Mouse (Mus musculus) yolk sac, embryonic 10.5 days (tissue): ENCODE data around the gene Chmp2a.

Source experiments
- DNase-seq: peaks from one replicate; pipeline ENCODE4 v3.0.0-alpha.2; 2017; ENCODE audit warnings: low spot score

The Chmp2a gene

DNA sequence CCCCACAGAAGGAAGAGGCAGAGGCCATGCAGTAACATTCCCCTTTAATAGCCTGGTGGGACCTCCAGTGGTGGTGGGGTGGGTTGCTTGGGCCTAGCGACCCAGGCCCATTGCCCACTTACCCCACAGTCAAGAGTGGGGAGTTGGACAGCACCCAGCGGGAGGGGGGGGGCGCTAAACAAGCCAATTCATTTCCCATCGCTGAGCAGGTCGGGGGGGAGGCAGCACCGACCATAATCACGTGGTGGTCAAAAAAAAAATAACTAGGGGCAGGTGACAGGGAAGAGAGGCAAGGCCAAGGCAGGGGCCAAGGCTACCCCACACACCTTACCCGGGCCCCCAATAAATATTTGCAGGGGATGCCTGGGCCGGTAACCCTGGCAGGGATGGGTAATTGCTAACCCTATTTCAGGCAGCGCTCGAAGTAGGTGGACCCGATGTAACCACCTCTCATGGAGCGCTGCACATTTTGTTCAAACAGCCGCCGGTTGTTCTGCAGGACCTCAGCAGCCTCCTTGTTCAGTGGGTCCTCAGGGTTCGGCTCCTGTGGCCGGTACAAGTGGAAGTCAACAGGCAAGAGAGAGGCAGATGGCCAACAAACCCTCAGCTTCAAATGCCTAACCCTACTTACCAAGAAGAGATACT, 726 bp upstream of the Chmp2a start:
- DNase-seq, result no peak

DNA sequence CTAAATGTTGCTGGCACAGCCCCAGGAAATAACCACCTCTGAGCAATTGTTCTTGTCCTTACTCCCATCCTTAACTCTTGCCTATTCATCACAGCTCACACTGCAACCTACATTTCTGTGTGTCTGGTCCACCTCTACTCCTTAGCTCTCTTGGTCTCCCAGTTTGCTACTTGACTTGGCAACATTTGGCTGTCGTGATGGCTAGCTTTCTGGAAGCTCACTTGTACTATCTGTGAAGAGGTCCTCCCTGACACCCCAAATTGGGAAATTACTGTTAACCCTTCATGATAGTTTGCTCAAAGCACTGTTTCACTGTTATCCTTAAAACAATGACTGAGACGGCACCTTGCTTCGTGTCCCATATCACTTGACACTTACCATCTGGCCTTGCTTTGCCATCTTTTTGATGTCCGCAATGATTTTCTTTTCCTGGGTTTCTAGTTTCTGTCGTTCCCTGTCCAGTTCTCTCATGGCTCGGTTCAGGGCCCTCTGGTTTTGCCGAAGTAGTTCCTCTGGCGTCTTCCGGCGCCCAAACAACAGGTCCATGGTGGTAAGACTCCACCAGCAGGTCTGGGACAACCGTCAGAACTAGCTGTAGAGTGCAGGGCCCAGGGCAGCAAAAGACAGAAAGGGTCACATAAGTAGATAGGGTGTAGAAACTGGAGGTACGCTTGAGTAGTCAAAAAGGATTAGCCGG, 1.0 kb downstream of the Chmp2a start:
- DNase-seq, result no peak

DNA sequence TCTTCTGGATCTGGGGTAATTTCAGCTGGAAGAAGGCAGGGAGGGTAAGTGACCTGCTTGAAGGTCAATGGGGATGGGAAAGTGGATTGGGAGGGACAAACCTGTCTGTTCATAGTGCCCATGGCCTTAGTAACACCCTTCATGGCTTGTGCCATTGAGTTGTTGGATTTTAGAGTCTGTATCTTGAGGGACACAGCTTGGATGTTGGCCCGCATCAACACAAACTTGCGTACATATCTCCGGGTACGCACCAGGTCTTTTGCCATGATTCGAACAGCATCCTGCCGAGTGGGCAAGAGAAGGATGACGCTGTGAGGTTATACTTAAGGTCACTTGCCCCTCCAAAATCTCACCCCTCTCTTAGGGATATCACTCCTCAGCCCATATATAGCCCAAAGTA, 2.1 kb downstream of the Chmp2a start:
- no peak for DNase-seq

DNA sequence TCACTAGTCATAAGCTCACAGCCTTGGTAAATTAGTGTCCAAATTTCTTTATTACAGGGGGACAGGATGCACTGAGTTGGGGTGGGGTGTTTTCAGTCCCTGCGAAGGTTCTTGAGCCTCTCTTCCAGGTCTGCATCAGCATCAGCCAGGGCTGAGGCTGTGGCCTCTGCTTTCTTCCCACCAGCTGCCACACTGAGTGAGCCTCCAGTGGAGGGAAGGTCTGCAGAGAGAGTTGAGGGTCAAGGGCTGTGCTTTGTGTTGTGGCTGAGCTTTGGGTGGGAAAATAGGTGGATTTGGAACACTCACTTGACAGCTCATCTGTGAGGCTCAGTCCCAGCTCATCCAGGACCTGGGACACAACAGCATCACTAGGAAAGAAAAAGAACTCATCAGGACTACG, 2.6 kb downstream of the Chmp2a start:
- DNase-seq, result no peak

DNA sequence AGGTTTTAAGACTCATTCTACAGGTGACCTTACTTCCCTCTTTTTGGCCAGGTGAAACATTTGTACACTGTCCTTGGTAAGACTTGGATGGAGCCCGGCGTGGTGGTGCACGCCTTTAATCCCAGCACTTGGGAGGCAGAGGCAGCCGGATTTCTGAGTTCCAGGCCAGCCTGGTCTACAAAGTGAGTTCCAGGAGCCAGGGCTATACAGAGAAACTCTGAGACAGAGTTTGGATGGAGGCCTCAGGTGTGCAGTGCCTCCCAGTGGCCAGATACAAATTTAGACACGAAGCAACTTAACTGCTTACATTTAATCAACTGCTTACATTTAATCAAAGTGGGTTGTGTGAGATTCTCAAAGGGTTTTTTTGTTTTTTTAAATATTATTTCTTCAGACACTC, 3.5 kb downstream of the Chmp2a start:
- DNase-seq, result no peak

DNA sequence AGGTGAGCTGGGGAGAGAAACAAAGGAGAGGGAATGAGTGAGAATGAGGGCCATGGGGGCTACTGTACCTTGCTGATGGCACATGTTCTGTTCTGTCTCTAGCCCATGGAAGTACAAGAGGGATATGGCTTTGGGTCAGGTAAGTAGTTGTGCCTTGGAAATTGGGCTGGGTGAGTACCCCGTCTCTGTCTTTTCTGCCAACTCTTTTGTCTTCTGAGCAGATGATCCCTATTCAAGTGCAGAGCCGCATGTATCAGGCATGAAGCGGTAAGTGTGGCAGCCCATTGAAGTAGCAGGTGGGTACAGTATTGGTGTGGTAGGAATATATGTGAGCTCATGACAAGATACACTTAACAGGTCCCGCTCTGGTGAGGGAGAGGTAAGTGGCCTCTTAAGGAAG, 5.6 kb downstream of the Chmp2a start:
- no peak for DNase-seq

DNA sequence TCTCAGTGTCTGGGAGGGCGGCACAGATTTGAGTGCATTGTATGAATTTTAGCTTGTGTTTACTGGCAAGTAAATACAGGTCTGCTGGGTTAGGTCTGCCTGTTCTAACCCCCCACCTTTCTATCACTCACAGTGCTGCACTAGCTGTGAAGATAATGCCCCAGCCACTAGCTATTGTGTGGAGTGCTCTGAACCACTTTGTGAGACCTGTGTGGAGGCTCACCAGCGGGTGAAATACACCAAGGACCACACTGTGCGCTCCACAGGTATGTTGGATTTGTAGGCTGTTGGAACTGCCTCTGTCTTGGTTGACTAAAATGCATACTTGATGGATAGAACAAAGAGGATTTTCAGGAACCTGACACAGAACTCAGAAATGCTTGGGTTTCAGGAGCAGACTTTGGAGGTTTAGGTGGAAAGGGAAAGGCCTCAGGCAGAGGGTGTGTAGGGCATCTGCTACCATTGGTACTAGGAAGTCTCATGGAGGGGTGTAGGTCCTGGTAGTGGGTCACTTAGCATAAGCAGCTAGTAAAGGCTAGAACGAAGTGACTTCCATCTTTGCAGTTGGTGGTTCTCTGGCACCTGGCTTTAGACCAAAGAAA, 9.0 kb downstream of the Chmp2a start:
- DNase-seq, result peak; percentile 1

DNA sequence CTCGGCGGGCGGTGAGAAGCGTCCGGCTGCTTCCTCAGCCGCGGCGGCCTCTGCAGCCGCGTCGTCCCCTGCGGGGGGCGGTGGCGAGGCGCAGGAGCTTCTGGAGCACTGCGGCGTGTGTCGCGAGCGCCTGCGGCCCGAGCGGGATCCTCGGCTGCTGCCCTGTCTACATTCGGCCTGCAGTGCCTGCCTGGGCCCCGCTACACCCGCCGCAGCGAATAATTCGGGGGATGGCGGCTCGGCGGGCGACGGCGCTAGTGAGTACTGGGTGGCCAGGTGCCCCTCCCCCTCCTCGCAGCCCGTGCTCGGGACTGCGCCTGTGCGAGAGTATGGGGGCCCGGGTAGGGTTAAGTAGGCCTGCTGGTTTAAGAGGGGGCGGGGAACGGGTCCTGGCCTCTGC, 9.8 kb downstream of the Chmp2a start:
- peak; percentile 83 for DNase-seq

DNA sequence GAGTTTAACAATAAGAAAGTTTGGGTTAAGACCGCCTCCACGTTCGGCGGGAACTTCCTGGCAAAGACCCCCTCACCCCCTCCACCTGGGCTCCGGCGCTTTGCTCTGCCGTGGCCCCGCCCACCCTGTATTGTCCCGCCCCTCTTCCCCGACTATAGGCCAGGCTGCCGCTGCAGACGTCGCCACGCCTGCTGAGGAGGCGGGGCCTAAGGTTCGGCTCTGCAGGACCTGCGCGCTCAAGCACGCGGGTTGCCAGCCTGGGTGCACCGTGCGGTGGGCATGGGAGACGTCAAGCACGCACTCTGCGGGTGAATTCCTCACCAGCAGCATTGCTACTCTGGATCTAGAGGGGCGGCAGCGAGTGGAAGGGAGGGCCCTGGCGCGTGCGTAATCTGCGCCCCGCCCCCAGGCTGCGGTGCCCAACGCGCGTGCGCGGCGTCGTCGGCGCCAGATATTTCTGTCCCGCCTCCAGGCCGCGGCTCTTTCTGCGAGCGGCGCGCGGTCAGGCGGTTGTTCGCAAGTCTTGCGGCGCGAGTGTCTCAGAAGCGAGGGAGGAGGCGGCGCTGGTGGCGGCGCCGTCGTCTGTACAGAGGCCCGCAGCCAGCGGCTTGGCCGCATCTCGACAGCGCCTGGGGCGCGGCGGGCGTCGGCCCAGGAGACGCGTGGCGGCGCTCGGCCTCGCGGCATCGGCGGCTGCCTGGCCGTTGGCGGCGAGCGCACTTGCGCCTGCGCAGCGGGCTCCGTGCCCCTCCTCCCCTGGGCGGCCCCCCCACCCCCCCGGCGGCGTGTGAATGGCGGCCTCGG, 10.5 kb downstream of the Chmp2a start:
- peak; percentile 96 for DNase-seq

DNA sequence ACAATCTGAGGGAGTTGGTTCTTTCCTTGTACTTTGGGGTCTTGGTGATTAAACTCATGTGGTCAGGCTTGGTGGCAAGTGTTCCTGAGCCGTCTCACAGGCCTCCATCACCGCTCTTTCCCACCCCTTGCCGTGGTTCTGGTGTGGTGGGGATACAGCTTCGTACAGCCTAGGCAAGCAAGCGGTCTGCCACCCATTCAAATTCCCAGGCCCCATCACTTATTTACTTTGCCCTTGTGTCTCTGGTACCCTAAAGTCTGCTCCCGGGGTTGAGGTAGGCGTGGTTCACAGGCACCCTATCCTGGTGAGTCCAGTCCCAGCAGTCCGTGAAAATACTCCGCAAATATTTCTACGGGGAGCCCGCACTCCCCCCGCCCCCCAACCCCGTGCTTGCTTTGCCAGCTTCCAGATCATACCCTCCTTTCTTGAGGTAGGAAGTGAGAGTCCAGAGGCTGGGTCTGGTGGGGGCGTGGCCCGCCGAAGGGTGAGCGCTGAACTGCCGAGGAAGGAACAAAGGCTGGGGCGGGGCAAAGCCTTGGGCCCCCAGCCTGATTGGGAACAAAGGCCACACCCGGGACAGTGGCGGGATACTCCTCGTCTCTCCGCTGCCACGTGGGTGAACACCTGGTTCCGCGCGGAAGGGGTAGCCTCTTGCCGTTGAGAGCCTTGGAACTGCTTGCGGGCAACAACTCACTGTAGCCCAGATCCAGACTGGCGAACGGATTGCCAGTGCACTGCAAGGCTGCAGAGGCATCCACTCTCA, 11.7 kb downstream of the Chmp2a start:
- DNase-seq, result peak; percentile 86

DNA sequence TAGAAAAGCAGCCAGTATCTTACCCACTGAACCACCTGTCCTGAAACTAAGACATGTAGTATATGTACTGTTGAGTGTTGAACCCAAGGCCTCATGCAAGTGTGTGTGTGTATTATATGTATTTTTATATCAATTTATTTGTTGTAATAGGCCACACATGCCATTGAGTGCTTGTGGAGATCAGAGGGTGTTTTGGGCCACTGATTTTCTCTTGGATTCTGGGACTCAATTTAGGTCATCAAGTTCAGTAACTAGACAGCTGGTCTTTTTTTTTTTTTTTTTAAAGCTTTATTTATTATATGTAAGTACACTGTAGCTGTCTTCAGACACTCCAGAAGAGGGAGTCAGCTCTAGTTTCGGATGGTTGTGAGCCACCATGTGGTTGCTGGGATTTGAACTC, 19.4 kb downstream of the Chmp2a start:
- no peak for DNase-seq

DNA sequence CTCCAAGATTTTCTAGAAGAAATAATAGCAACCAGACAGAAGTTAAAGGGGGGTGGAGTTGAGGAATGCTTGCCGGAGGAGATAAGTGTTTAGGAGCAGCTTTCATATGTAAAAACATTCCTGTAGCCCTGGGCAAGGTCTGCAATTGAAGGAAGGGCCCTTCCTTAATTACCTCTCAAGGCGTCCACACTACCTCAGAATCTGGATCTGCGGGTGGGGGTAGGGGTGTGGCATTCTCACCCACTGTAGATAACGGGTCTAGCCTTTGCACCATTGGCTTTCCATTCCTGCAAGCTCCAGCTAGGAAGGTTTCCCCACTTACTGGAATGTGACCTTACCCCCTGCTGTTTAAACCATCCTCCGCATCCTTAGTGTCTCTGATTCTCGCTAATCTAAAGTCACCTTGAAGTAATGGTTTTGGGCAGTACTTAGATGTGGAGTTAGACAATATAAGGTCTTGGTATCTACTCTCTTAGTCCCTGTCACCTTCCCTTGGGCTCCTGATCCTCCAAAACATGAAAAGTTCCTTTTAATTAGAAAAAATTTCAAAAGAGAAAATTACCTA, 20.2 kb downstream of the Chmp2a start:
- DNase-seq, result no peak

DNA sequence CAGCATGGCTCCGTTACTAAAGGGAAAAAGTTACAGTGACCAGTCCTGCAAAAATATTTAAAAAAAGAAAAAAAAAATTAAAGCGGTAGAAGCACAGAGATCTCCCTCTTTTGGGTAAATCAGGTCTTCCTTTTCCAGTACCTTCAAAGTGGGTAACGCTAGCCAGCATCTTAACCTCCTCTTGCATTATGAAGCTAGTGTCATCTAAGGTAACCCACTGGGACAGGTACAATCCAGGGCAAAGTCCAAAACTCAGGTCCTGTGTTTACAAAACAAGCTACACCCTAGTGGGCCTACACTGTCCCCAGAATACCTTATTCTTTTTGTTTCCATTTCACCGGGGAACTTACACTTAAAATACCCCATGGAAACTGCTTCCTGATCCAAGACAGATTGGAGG, 20.9 kb downstream of the Chmp2a start:
- DNase-seq, result no peak

DNA sequence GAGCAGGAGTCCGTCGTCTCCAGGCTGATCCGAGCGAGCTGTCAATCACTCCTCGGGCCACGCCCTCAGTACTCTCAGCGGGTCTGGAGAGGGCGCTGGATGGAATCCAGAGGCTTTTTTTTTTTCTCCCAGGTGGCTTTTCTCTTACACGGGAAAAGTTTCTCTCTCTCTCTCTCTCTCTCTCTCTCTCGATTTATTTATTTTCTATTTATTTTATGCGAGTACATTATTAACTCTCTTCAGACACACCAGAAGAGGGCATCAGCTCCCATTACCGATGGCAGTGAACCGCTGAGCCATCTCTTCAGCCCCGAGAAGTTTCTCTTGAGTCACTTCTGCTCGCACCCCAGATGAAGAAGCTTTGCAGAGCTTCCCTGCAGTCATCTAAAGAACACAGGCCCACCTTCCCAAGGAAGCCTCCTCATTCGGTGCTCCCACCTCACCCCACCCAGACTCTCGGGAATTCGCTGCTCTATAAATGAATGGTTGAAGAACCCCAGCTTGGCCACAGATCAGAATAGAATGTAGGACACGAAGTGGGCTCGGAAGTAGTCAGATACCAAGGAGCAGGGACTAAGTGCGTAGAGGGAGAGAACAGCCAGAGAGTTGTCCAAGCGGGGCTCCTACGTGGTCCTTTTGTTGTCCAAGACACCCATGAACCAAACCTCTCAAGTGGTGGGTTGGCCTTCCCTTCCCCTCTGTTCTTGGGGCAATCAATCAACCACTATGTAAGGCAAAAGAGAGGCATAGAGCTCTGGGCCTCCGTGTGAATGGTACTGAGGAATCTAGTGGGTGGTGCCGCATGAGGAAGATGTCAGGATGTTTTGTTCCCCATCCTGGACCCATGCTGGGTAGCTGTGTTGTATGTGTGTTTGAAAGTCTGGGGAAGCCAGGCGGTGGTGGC, 24.4 kb downstream of the Chmp2a start, which contains the start of gene Zbtb45:
Gene Zbtb45 (minus strand): TSS at position 30 of the 904 bp plus-strand sequence.
- peak; percentile 31 for DNase-seq

DNA sequence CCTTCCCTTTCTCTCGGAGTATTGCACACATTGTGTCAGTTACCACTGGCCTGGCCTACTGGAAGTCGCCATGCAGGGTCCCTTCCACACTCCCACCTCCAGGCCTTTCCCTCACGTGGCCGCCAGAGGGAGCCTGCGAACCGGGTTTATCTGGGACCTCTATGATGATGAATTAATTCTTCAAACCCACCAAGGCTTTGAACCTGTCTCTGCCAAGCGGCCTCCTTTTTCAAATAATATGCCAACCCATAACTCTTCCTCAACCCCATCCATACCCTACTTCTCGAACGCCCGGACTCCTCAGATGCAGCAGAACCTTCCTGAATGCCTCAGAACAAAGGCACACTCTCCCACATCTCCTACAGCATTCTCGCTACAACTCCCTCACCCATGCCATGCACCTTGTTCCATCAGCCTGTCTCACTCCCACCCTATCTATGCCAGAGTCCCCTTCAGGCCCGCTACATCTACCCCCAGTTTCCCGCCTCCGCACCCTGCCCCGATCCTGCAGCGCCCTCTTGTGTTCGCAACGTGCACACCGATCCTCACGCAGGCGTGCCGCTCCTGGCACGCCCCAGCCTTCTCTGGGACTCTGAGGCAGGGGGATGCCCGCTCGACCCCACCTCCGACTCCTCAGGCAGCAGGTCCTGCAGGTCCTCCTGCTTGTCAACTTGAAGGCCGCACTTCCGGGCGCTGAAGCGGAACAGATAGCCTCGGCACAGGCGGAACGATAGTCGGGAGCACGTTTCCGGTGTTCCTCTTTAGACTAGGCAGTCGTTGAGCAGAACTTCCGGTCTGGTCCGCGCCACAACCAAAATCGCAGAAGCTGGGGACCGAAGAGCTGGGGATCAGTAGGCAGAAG, 25.2 kb downstream of the Chmp2a start:
- DNase-seq, result peak; percentile 96

DNA sequence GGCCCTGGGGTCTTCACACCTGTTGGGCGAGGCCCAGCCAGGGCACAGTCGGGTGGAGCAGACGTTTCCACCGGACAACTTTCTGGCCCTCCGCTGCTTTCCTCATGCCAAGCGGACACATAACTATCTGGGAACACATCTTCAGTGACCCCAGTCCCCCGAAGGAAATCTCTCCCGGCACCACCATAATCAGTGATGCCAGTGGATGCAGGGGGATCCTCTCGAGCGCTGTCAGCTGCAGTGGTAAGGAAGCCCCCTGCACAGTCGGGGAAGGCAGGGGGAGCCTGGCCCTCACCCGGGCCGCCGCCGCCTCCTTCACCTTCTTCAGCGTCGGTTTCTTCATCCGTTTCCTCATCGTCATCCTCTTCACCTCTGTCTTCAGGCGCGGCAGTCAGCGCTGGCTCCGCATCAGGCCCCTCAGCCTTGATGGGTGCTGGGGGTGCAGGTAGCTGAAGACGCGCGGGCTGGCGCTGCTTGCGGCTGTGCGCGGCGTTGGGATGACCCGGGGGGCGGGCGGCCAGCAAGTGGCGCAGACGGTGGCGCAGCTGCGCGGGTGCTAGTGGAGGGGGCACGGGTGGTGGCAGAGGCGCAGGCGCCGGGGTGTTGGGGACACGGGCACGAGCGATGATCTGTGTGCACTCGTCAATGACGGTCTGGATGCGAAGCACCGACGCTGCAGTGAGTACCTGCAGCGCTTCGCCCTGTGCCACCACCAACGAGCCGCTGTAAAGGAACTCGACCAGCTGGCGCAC, 27.1 kb downstream of the Chmp2a start:
- DNase-seq, result no peak

DNA sequence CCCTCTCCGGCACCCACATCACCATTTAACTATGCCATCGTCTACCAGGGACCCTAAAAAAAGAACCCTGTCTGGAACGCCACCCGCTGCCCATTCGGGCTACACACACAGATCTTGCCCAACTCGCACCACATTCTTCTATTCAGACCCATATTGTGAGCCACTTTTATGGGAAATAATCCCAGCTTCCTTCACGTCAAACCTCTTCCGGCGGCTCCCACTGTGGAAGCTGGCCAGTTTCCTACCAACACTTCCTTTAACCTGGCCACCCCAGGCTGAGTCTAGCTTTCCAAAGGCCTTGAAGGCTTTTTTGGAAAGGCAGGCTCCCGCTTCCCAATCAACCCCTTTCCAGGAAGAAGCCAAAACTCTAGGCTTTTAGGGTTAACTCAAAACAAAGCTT, 28.1 kb downstream of the Chmp2a start:
- DNase-seq, result no peak

DNA sequence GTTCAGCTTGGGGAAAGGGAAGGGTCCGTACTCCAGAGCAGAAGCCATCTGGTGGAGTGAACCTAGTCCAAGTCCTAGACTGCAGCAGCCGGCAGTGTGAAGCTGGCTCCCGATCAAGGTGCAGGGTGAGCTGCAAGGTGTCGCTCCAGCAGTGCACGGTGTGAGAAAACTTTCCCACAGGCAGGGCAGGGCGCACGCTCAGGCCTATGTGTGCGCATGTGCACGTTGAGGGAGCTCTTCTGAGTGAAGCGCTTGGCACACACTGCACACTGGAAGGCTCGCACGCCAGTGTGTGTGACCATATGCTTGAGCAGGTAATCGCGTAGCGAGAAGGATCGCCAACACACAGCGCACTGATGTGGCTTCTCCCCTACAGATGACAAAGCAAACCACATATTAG, 28.6 kb downstream of the Chmp2a start:
- no peak for DNase-seq

DNA sequence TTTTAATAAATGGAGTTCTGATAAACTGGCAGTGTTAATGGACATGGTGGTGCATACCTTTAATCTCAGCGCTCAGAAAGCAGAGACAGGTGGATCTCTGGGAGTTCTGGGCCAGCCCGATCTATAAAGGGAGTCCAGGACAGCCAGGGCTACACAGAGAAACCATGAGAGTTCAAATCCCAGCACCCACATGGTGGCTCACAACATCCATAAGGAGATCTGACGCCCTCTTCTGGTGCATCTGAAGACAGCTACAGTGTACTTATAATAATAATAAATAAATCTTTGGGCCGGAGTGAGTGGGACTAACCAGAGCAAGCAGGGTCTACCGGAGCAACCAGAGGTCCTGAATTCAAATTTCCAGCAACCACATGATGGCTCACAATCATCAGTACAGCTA, 31.2 kb downstream of the Chmp2a start:
- no peak for DNase-seq
